Mouse (Mus musculus): ENCODE measurements around the gene Themis2.
A peak's percentile ranks its signal among the peaks of the same experiment; 100 is the strongest.
"Not testable (repeated sequence)": the region's sequence is repeated elsewhere in the genome, so short reads cannot be mapped to it uniquely, and the experiment has no call there.

The Themis2 gene

DNA sequence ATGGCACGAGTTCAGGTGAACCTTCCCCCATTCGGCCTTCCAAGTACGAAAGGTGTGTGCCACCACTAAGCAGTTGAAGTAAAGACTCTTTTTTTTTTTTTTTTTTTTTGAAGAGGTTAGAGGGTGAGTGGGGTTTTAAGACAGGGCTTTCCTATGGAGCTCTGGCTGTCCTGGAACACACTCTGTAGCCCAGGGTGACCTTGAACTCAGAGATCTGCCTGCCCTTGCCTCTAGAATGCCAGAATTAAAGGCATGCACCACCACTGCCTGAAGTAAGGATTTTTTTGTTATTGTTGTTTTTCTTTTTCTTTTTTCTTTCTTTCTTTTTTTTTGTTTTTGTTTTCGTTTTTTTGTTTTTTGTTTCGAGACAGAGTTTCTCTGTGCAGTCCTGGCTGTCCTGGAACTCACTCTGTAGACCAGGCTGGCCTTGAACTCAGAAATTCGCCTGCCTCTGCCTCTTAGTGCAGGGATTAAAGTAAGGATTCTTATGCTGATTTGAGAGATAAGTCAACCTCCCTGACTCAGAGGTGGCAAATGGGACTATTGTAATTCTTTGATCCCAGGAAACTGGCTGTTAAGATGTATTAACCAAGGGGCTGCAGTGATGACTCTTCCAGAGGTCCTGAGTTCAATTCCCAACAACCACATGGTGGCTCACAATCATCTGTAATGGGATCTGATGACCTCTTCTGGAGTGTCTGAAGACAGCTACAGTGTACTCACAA, 46.8 kb downstream of the Themis2 start:
- DNase-seq = no peak

DNA sequence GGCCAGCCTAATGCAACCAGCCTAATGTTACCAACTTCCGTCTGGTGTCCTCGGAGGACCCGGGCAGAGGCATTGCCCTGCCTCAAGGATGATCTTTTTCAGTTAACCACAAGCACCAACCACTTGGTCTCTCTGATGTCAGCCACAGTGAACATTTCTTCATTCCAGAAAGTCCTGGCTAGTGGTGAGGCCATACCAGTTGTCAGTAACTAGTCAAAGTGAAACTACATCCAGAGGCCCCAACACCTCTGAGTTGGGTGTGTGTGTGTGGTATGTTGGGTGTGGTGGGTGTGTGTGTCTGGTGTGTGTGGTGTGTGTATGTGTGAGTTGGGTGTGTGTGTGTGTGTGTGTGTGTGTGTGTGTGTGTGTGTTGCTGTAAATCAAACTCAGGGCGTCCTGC, 47.4 kb downstream of the Themis2 start:
- no peak for DNase-seq

DNA sequence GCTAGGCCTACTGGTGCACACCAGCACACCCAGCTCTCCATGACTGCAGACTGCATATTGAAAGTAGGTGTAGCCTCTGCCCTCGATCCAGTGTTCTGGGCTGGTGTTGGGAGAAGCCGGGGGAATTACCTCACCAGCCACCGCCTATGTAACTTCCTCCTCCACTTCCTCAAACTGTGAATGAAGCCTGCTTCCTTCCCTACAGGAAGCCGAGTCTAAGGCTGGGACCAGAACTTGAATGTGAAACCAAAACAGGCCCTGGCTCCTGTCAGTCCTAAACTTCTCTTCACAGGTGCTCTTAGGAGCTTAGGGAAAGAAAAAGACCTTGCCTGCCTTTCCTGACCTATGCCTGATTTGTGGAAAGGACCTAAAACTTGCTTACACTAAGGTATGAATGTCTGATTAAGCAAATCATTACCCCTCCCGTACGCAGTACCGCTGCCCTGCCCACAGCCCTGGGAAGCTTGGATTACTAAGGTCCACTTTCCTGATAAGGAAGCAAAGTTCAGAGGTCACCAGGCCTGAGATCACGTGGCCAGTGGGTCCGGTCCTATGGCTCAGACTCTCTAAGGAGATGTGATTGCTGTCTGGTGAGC, 48.4 kb downstream of the Themis2 start:
- peak; percentile 12 to 47 for DNase-seq

DNA sequence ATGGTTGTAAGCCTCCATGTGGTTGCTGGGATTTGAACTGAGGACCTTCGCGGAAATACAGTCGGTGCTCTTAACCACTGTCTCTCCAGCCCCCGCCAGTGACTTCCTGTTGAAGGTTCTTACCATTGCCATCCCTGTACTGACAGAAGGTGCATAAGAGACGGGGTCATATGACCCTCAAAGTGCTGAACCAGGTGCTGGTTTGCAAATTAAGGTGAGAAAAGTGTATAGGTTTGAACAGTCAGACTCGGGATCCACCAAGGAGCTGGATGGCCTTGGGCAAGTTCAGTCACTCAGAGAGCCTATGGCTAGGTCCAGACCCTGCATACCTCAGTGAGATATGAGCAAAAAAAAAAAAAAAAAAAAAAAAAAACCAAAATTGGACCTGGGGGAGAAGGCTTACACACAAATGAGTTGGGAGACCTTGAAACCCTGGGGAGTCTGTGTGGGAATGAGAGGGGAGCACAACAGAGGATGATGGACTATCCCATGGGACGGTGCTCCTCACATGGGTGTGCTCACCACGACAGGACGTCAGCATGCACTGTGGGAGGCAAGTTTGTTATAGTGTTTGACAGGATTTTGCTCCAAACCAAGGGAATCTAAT, 49.2 kb downstream of the Themis2 start:
- no peak for DNase-seq

DNA sequence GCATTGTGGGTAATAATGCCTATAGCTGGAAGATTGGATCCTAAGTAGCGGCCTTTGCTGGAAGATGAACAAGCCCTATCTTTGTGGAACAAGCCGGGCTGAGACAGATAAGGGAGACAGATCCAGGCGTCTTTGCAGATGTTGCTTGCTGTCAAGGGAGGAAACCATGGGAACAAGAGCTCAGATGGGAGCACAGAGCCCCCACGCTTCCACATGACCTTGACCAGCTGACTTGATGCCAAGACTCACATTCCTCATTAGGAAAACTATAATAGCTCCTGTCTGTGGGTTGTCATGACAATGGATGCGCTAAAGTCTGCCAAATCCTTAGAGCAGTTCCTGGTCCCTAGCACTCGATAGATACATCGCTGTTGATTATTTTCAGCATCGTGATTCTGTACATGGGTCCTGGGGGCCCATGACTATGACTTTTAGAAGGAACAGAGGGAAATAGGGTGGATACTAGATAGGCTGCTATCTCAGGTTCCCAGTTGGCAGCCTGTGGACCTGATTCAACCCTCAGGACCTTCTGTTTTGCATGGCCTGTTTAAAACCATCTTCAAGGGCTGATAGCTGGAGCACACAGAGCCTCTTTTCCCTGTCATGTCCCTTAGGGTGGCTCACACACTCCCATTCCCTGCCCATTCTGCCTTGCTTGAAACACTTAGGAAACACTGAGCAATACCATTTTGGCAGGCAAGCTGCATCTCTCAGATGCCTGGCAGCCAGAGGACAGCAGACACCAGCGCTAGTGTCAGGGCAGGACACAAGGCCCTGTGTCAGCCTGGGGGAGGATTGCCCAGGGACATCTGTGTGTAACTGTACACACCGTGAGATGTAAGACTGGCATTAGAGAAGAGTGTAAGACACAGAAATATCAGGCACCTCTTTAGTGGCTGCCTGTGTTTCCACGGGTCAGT, 51.9 kb downstream of the Themis2 start:
- DNase-seq = peak in 1 of 2 experiments; percentile 25

DNA sequence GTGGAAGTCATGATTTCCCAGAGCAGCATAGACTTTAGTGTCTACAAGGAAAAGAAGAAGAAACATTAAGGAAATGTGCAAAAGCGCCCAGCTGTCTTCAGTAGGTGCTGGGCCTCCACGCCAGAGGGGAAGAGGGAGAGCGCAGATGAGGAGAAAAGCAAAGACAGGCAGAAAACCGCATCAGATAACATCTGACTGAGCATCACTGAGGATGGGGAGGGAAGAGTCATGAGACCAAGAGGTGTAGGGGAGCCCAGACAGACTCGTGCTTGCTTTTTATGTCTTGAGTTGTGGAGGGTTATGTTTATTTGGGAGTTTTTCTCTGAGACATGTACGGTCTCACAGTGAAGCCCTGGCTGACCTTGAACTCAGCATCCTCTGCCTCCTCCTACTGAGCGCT, 54.7 kb downstream of the Themis2 start:
- no peak for DNase-seq

DNA sequence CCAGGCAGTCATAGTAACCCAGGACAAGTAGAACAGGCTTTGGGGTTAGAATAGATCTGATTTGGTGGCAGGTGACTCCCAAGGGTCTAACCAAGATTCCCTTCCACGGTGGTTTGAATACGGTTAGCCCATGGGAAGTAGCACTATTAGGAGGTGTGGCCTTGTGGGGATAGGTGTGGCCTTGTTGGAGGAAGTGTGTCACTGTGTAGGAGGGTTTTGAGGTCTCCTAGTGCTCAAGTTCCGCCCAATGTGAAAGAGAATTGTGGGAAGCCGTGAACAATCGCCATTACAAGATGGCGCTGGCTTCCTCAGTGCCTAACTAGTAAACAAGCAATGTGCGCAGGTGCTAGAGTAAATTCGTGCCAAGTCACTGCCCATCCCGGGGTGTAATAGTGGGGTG, 59.0 kb downstream of the Themis2 start:
- not testable (repeated sequence) for DNase-seq

DNA sequence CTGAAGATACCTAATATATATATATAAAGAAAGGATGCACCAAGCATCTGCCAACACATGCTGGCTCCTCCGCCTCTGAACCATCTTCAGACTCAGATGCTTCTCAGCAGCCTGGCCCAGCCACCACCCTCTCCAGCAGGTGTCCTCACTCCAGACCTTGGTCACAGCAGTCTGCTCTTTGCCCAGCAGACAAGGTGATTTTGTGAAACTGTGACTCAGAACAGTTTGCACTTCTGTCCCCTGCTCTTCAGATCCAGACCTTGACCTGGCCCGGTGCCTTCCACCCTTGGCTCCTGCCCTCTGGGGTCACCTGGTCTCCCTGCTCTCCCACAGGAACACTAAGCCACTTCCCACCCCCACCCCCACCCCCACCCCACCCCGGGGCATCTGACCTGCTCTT, 60.3 kb downstream of the Themis2 start:
- peak in 1 of 2 experiments; percentile 11 for DNase-seq

DNA sequence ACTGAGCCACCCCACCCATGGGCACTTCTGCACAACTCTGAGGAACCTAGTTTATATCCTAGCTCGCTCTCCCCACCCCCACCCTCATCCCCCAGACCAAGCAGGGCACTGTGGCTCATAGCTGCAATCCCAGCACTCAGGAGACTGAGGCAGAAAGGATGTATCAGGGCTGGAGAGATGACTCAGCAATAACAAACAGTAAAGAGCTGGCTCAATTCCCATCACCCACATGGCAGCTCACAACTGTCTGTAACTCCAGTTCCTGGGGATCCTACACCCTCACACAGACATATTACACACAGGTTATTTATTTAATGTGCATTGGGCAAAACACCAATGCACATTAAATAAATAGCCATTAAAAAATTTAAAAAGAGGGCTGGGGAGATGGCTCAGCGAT, 60.8 kb downstream of the Themis2 start:
- DNase-seq = no peak

DNA sequence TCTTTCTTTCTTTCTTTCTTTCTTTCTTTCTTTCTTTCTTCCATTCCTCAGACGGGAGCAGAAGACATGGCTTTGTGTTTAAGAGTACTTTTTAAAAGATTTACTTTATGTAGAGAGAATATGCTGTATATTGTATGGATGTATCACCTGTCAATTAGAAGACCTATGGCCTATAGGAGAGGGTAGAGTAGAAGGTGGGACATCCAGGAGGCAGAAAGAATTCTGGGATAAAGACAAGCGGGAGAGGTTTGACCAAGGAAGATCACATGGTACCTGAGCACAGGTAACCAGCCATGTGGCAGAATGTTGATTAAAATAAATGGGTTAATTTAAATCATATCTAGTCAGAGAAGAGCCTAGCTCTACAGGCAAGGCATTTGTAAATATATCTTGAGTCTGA, 61.4 kb downstream of the Themis2 start:
- DNase-seq = no peak

DNA sequence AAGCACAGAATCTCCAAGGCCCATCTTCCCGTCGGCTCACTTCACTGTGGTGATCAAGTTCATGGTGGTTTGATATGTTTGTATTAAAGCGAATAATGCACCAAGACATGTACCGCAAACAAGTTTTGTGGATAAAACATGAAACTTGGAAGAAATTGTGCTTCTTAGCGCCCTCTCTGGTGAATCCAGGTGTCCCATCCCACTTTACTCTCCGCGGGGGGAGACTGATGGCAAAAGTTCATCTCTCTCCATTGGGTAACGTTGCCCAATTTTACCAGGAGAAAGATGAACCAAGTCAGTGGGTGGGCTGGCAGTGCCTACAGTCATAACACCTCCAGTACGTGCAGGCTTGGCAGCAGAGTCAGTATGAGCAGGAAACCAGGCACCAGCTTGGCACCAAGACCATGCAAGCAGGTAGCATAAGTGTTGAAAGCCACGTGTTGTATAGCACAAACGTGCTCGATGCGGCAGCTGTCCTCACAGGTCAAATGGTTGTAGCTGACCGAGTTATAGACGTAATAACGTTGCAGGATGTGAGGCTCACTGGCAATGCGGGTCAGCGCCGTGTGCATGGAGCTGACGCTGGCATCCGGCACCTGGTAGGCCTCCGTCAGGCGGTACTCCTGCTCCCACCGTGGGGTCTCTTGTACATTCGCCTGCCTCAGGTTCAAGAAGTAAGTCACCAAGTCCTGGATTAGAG, 63.0 kb downstream of the Themis2 start:
- no peak for DNase-seq

DNA sequence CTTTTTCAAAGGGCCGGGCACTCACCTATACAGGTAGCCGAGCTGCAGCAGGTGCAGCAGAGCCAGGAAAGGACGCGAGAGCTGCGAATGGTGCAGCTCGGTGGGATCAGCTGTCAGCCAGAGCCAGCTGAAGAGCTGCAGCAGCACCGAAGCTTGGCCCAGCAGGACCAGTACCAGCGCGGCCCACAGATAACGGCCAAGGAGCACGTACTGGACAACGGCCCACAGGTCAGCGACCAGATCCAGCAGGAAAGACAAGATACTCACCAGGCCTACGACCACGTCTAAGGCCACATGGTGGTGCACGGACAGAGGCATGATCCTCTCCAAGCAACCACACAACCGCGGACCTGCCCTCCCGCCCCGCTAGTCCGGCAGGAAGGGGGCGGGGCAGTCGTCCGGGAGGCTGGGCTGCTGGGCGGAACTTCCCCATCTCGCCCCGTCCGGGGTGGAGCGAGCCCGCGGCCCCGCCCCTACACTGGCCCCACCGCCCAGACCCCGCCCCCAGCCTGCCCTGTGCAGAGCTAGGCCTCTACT, 64.0 kb downstream of the Themis2 start, which contains the start of gene Xkr8:
TSS of gene Xkr8 (minus strand) at position 399 of the 537 bp plus-strand sequence.
- DNase-seq = peak; percentile 98
